Mouse (Mus musculus) hindbrain, embryonic 15.5 days (tissue): ENCODE measurements at regions not wholly inside any gene's neighbourhood (a gene's known extent, or its start where the extent isn't known, plus 50 kb on each side); places are given as distances from the start of the nearest gene placed in this dataset.

Experiments
- ATAC-seq: fragments of 200-750 bp; cut with Nextera tagmentation; 2 replicates; pipeline ENCODE4 v1.8.0; 2017; ENCODE audit warnings: low read depth, moderate number of reproducible peaks, moderate TSS enrichment; ENCODE audit not compliant: low FRiP score
- H3K27ac ChIP-seq: fragments of 300-500 bp; sonication (generic); replicated peaks from 2 replicates; pipeline ENCODE4 v1.5.1; 2015; ENCODE audit warnings: mild to moderate bottlenecking, inconsistent platforms
- H3K27me3 ChIP-seq: fragments of 300-500 bp; sonication (generic); 2 replicates; pipeline ENCODE4 v1.6.1; 2015; ENCODE audit warnings: control low read depth, inconsistent platforms
- H3K36me3 ChIP-seq: fragments of 300-500 bp; sonication (generic); 2 replicates; pipeline ENCODE4 v1.6.1; 2015; ENCODE audit warnings: control low read depth, inconsistent platforms
- H3K4me1 ChIP-seq: fragments of 300-500 bp; sonication (generic); replicated peaks from 2 replicates; pipeline ENCODE4 v1.6.1; 2015; ENCODE audit warnings: control low read depth, inconsistent platforms
- H3K4me2 ChIP-seq: fragments of 300-500 bp; sonication (generic); 2 replicates; pipeline ENCODE4 v1.6.1; 2015; ENCODE audit warnings: moderate library complexity, mild to moderate bottlenecking, inconsistent platforms
- H3K4me3 ChIP-seq: fragments of 300-500 bp; sonication (generic); 2 replicates; pipeline ENCODE4 v1.5.1; 2015; ENCODE audit warnings: mild to moderate bottlenecking, inconsistent platforms
- H3K9ac ChIP-seq: fragments of 300-500 bp; sonication (generic); 2 replicates; pipeline ENCODE4 v1.6.1; 2015; ENCODE audit warnings: inconsistent platforms
- H3K9me3 ChIP-seq: fragments of 300-500 bp; sonication (generic); 2 replicates; pipeline ENCODE4 v1.6.1; 2016; ENCODE audit warnings: control low read depth, inconsistent platforms
- WGBS: fragments of 180-500 bp; shearing (Covaris S2); methylation state at CpG from one replicate; pipeline ENCODE4 v1.1.7; 2015; 5-methylcytosine and 5-hydroxymethylcytosine counted together

DNA sequence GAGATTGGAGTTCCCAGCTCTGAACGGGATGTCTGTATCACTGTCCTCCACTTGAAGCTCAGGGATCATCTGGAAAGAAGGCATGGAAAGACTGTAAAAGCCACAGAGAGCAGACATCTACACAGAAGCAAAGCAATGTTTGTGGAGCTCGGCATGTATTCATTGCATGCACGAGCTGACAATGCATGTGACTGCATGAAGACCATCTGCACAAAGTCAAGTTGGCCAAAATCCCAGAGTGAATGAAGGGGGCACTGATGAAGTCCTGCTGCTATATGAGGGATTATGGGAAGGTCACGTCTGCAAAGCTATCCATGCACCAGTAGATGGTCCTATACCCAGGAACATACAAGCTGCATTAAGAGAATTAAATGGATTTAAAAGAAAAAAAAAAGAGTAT is 317.6 kb upstream of the Sox9 start:
- WGBS, result 65% methylated on average over 4 of the region's 4 CpGs
- no peak overlapping the region for H3K9ac ChIP-seq
- H3K36me3 ChIP-seq, result no peaks in the 10 kb centered on the region
- no peak overlapping the region for H3K27ac ChIP-seq
- H3K4me3 ChIP-seq, result no peak overlapping the region
- no peaks in the 10 kb centered on the region for H3K4me1 ChIP-seq
- H3K4me2 ChIP-seq, result no peak overlapping the region
- H3K9me3 ChIP-seq, result no peaks in the 10 kb centered on the region
- no peak for ATAC-seq
- no peaks in the 10 kb centered on the region for H3K27me3 ChIP-seq

GRCm38 (mm10) chr11:112470336-112470735 is 311.7 kb upstream of the Sox9 start:
- 84% methylated on average over 3 of the region's 3 CpGs for WGBS
- H3K27ac ChIP-seq, result no peak overlapping the region
- H3K9ac ChIP-seq, result no peak overlapping the region
- no peak overlapping the region for H3K4me2 ChIP-seq
- no peaks in the 10 kb centered on the region for H3K27me3 ChIP-seq
- H3K4me3 ChIP-seq, result no peak overlapping the region
- no peaks in the 10 kb centered on the region for H3K36me3 ChIP-seq
- no peaks in the 10 kb centered on the region for H3K9me3 ChIP-seq
- no peak for ATAC-seq
- no peaks in the 10 kb centered on the region for H3K4me1 ChIP-seq

- Histone ChIP-seq H3K4me1 (no peaks in the 10 kb centered on the region), H3K27me3 (no peaks in the 10 kb centered on the region), H3K9ac (no peak overlapping the region), H3K36me3 (no peaks in the 10 kb centered on the region), H3K4me3 (no peak overlapping the region), H3K9me3 (no peaks in the 10 kb centered on the region), H3K4me2 (no peak overlapping the region), H3K27ac (no peak overlapping the region)
- ATAC-seq, result no peak
- 84% methylated on average over 7 of the region's 7 CpGs for WGBS
These were observed 308.8 kb upstream of the Sox9 start for GRCm38 (mm10) chr11:112473237-112473636.

DNA sequence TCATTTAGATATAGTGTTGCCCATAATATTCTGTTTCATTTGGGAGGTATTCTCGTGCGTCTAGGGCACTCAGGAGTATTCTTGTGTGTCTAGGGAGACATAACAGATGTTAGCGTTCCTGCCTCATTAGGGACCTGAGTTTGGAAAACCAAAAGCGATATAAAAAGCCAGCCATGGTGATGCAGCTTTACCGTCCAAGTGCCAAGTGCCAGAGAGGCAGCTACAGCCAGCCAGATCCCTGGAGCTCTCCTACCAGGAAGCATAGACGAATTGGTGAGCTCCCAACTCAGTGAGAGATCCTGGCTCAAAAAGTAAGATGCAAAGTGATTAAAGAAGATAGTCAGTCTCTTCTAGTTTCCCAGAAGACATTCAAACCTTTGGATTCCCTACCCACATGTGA is 308.3 kb upstream of the Sox9 start:
- WGBS, result 69% methylated on average over 6 of the region's 6 CpGs
- ATAC-seq, result no peak

DNA sequence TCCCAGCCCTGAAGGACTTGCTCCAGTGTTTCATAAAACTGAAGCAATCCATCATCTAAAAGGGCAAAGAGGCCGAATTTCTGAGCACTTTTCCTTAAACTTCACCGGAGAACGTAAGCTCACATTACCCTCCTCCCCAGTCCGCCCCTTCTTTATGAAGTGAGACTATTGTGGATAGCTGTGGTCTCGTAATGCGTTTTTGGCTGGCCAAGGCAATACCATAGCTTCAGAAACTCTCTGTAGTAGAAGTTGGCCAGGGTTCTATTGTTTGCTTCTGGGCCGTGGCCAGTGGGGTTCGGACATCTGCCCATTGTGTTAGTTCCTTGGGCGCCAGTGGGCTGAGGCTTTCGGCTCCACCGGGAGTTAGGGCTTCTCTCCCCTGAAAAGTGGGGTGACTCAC is 301.7 kb upstream of the Sox9 start:
- no peaks in the 10 kb centered on the region for H3K9me3 ChIP-seq
- H3K27me3 ChIP-seq, result no peaks in the 10 kb centered on the region
- no peak overlapping the region for H3K27ac ChIP-seq
- H3K9ac ChIP-seq, result no peak overlapping the region
- no peak overlapping the region for H3K4me3 ChIP-seq
- H3K36me3 ChIP-seq, result no peaks in the 10 kb centered on the region
- no peaks in the 10 kb centered on the region for H3K4me1 ChIP-seq
- 66% methylated on average over 11 of the region's 11 CpGs for WGBS
- peak overlapping the region; percentile 20 for H3K4me2 ChIP-seq
- no peak for ATAC-seq

More for the DNA sequence above, 308.3 kb upstream of the Sox9 start:
- Histone ChIP-seq H3K9ac (no peak overlapping the region), H3K36me3 (no peaks in the 10 kb centered on the region), H3K4me3 (no peak overlapping the region), H3K9me3 (no peaks in the 10 kb centered on the region), H3K4me2 (no peak overlapping the region), H3K27ac (no peak overlapping the region), H3K27me3 (no peaks in the 10 kb centered on the region), H3K4me1 (no peaks in the 10 kb centered on the region)

DNA sequence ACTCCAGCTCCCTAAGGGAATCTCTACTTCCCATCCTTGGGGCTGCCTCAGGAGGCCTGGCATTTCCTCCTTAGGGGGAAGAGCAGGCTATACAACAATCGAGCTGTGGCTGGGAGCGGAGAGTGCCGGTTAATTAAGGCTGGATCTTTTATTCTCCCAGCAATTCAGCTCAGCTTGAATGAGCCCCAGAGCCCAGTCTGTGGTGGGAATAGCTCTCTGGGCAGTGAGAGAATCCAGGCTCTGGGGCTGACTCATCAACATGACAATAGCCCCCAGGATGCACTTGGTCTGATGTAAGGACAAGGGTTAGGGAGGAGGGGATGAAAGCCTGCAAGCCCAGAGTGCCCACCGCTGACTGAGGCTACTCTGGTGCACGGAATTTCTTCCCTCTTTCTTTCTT is 280.2 kb upstream of the Sox9 start:
- 2% methylated on average over 5 of the region's 5 CpGs for WGBS
- ATAC-seq, result peak; percentile 94
- Histone ChIP-seq H3K27me3 (no peaks in the 10 kb centered on the region), H3K36me3 (no peaks in the 10 kb centered on the region), H3K9me3 (no peaks in the 10 kb centered on the region), H3K4me2 (no peak overlapping the region), H3K4me1 (no peaks in the 10 kb centered on the region), H3K27ac (0 out of 2 replicates have a peak overlapping the region, but pooled peaks have one; percentile 30), H3K4me3 (no peak overlapping the region), H3K9ac (no peak overlapping the region)

DNA sequence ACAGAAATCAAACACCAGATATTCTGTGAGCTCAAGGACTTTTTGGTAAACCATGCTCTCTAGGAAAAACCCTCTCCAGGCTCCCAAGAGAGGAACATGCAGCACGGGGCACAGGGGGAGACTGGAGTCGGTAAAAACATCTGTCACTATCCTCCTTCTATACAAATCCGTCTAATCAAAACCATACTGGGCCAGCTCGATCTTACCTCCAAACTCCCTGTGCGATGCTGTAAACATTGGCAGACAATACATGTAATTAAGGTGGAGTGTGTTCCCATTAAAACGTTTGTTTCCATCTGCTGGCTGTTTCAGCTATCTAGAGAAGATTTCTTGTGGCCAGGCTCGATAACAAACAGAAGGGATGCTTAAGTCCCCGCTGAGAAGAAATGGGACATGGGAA is 262.9 kb upstream of the Sox9 start:
- no peaks in the 10 kb centered on the region for H3K4me1 ChIP-seq
- no peak for ATAC-seq
- H3K9ac ChIP-seq, result no peak overlapping the region
- H3K4me2 ChIP-seq, result no peak overlapping the region
- no peak overlapping the region for H3K27ac ChIP-seq
- WGBS, result 59% methylated on average over 8 of the region's 8 CpGs
- H3K9me3 ChIP-seq, result no peaks in the 10 kb centered on the region
- no peak overlapping the region for H3K4me3 ChIP-seq
- H3K27me3 ChIP-seq, result no peaks in the 10 kb centered on the region
- no peaks in the 10 kb centered on the region for H3K36me3 ChIP-seq

DNA sequence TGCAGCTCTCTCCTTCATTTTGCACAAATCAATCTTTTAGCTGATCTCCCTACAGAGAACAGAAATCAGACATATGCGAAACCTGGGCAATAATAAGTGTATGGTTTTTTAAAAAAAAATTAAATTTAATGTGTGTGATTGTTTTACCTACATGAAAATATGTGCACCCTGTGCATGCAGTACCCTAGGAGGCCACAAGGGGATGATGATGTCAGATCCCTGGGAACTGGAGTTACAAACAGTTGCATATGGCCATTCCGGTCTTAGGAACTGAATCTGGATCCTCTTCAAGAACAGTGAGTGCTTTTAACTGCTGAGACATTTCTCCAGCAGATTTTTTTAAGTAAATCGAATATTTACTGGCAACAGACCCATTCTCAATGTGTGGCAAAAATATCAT is 257.0 kb upstream of the Sox9 start:
- H3K4me3 ChIP-seq, result no peak overlapping the region

GRCm38 (mm10) chr11:112542573-112542972 is 239.5 kb upstream of the Sox9 start:
- 0 out of 2 replicates have a peak, but pooled peaks cover 2% of the 10 kb centered on the region for H3K4me1 ChIP-seq
- H3K4me3 ChIP-seq, result no peak overlapping the region
- no peaks in the 10 kb centered on the region for H3K36me3 ChIP-seq
- 21% methylated on average over 6 of the region's 6 CpGs for WGBS
- H3K9ac ChIP-seq, result no peak overlapping the region
- no peak overlapping the region for H3K27ac ChIP-seq
- no peaks in the 10 kb centered on the region for H3K9me3 ChIP-seq
- no peak for ATAC-seq
- H3K27me3 ChIP-seq, result no peaks in the 10 kb centered on the region
- no peak overlapping the region for H3K4me2 ChIP-seq

More for the DNA sequence above, 257.0 kb upstream of the Sox9 start:
- no peak for ATAC-seq
- Histone ChIP-seq H3K36me3 (no peaks in the 10 kb centered on the region), H3K27ac (no peak overlapping the region), H3K4me1 (no peaks in the 10 kb centered on the region), H3K9ac (no peak overlapping the region), H3K9me3 (no peaks in the 10 kb centered on the region), H3K4me2 (no peak overlapping the region), H3K27me3 (no peaks in the 10 kb centered on the region)
- 92% methylated on average over 3 of the region's 3 CpGs for WGBS

DNA sequence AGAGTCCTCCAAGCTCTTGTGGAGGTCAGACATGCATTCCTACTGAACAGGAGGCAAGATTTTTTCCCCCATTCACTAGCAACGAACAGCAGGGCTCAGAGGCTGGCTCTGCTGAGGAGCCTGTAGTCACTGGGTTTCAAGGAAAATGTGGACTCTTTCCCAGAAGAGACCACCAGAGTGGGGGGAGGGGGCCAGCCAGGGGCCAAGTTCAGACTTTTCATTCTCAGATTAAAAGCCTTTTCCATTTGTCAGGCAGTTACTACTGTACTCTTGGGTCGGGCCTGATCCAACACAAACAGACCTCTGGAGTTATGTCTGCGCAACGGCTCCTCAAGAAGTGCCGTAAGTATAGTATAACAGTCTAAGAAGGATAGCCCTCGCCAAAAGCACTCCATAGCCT is 238.6 kb upstream of the Sox9 start:
- H3K36me3 ChIP-seq, result no peaks in the 10 kb centered on the region
- no peaks in the 10 kb centered on the region for H3K27me3 ChIP-seq
- no peak overlapping the region for H3K4me3 ChIP-seq
- no peak overlapping the region for H3K27ac ChIP-seq
- H3K9ac ChIP-seq, result no peak overlapping the region
- peak; percentile 42; the same call in 1 of the 2 replicates for ATAC-seq
- 79% methylated on average over 6 of the region's 6 CpGs for WGBS
- H3K4me1 ChIP-seq, result 0 out of 2 replicates have a peak, but pooled peaks cover 2% of the 10 kb centered on the region
- no peak overlapping the region for H3K4me2 ChIP-seq
- no peaks in the 10 kb centered on the region for H3K9me3 ChIP-seq

DNA sequence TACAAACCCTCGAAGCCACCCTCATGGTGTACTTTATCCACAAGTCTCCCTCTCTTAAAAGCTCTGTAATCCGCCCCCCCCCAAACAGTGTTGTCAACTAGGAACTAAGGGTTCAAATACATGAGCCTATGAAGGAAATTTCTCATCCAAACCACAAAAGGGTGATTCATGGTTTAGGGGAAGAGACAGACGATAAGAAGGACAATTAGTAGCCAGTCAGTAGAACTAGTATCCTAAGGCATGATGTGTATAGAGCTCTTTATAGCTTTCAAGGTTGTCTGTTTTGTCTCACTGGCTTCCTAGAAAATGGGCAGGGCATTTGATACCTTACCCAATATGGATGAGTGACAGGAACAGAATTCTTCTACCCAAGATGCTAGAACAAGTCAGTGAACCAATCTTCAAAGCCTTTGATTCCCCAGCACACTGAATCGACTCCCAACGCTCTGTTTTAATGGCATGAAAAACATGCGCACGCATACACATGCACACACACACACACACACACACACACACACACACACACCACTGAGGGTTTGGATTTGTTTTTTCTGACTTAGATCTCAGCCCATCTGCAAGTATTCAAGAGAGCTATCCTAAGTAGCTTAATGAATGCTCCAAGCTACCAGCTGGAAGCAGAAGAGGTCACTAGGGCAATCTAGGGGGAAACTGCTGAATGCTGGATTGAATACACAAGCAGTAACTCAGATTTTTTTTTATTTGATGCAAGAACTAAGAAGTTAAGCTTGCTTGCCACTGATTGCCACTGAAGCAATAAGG is 236.6 kb upstream of the Sox9 start:
- WGBS, result 81% methylated on average over 7 of the region's 7 CpGs

DNA sequence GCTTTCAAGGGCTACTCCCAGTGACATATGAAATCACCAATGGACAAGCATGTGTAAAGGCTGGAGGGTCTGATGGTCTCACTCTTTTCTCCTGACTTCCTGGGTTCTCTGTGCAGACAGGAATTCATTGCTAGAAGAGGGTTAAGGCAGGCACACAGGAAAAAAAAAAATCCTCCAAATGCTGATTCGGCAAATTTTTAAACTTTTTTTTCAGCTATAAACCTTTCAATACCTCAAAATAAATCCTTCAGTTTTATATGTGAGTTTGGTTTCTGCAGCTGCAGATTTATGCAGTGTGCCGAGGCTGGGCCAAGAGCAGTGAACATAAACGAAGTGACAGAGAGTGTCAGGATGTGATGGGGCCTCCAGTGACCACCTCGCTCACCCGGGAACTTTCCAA is 235.9 kb upstream of the Sox9 start:
- Histone ChIP-seq H3K9me3 (no peaks in the 10 kb centered on the region), H3K36me3 (no peaks in the 10 kb centered on the region), H3K4me1 (0 out of 2 replicates have a peak, but pooled peaks cover 2% of the 10 kb centered on the region), H3K4me3 (no peak overlapping the region), H3K27ac (no peak overlapping the region), H3K4me2 (no peak overlapping the region), H3K27me3 (no peaks in the 10 kb centered on the region), H3K9ac (no peak overlapping the region)
- WGBS, result 77% methylated on average over 5 of the region's 5 CpGs
- no peak for ATAC-seq

More for the DNA sequence above, 236.6 kb upstream of the Sox9 start:
- H3K27me3 ChIP-seq, result no peaks in the 10 kb centered on the region
- H3K9ac ChIP-seq, result no peak overlapping the region
- no peak overlapping the region for H3K4me3 ChIP-seq
- no peaks in the 10 kb centered on the region for H3K9me3 ChIP-seq
- H3K4me2 ChIP-seq, result no peak overlapping the region
- H3K27ac ChIP-seq, result no peak overlapping the region
- no peak for ATAC-seq
- 0 out of 2 replicates have a peak, but pooled peaks cover 2% of the 10 kb centered on the region for H3K4me1 ChIP-seq
- no peaks in the 10 kb centered on the region for H3K36me3 ChIP-seq

DNA sequence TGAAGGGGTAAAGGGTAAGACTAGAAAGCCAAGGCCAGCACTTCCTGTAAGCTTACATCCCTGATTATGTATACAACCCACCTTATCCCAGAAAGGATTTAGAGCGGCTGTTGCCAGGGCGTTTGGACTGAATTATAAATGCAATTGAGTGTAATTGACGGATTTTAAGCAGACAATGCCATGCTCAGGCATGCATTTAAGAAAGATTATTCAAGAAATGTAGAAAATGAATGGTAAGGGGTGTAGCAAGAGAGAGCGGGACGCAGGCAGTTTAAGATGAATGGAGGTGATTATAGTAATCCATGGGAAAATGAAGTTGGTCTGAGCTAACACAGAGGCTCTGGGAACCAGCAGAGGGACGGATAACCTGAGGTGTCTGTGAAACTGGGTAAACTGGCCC is 229.2 kb upstream of the Sox9 start:
- H3K4me2 ChIP-seq, result no peak overlapping the region
- H3K4me3 ChIP-seq, result no peak overlapping the region
- H3K9ac ChIP-seq, result no peak overlapping the region
- no peaks in the 10 kb centered on the region for H3K4me1 ChIP-seq
- H3K27me3 ChIP-seq, result no peaks in the 10 kb centered on the region
- WGBS, result 57% methylated on average over 6 of the region's 6 CpGs
- no peak for ATAC-seq
- no peaks in the 10 kb centered on the region for H3K36me3 ChIP-seq
- no peak overlapping the region for H3K27ac ChIP-seq
- no peaks in the 10 kb centered on the region for H3K9me3 ChIP-seq
